Mouse (Mus musculus): Measurements from ENCODE around the gene Tpte. TPM values are rescaled to one million over a fixed set of nuclear protein-coding genes. Genes with fewer than 3 reads are reported as not detected.
A peak's percentile ranks its signal among the peaks of the same experiment; 100 is the strongest.
"Not testable (repeated sequence)": the region's sequence is repeated elsewhere in the genome, so short reads cannot be mapped to it uniquely, and the experiment has no call there.

Gene Tpte
- polyA plus RNA-seq, 1 experiment from 2014 or later: not detected

- H3K27ac ChIP-seq (replicated peaks): no peak overlapping the region
- H3K9me3 ChIP-seq (replicated peaks): no peaks in the 10 kb centered on the region
- no peaks in the 10 kb centered on the region for H3K4me1 ChIP-seq
- no peaks in the 10 kb centered on the region for H3K27me3 ChIP-seq
- WGBS: 86% methylated on average over 1 of the region's 1 CpGs
- H3K9ac ChIP-seq: no peak overlapping the region
- no peak for ATAC-seq (ENCODE audit: insufficient number of reproducible peaks, low FRiP score, low TSS enrichment, low read depth)
- H3K4me3 ChIP-seq (replicated peaks): no peak overlapping the region
- no peak overlapping the region for H3K4me2 ChIP-seq (replicated peaks)
- H3K36me3 ChIP-seq: no peaks in the 10 kb centered on the region
These were observed 18.0 kb upstream of the Tpte start for GRCm38 (mm10) chr8:22265194-22265593.

DNA sequence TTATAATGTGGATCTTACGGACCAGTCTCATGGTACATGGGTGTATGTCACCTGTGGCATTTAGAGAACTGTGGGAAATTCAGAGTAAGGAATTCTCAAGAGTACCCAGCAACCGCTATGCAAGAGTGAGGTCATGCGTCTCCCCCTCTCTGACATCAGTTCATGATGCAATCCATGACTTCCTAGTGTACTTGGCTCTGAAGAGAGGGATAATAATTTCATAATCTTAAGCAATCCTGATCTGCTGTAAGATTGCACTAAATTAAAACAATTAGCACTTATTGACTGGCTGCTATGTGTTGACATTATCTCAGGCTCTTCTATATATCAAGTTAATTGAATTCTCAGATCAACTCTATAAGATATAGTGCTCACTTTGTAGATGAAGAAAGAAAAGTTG lies 16.4 kb upstream of the Tpte start:
- WGBS: 87% methylated on average over 3 of the region's 3 CpGs
- Histone ChIP-seq H3K4me1 (no peaks in the 10 kb centered on the region), H3K4me2 (replicated peaks) (no peak overlapping the region), H3K27me3 (no peaks in the 10 kb centered on the region), H3K27ac (replicated peaks) (no peak overlapping the region), H3K36me3 (no peaks in the 10 kb centered on the region), H3K9me3 (replicated peaks) (no peaks in the 10 kb centered on the region), H3K9ac (no peak overlapping the region), H3K4me3 (replicated peaks) (no peak overlapping the region)
- no peak for ATAC-seq (ENCODE audit: insufficient number of reproducible peaks, low FRiP score, low TSS enrichment, low read depth)

DNA sequence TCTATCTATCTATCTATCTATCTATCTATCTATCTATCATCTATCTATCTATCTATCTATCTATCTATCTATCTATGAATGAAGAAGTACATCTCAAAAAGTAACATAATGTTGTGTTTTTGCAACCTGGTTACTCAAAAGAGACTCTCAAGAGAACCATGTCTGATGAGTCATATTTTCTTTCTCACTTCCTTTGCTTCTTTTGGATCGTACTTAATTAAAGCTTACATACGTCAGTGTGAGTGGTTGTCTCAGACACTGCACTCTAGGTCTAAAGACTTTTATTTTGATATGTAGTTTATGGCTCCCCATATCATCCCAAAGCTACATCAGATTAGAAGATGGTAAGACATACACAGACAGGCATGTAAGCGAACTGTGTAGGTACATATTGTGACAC lies 10.1 kb upstream of the Tpte start:
- no peak overlapping the region for H3K9ac ChIP-seq
- no peak for ATAC-seq (ENCODE audit: insufficient number of reproducible peaks, low FRiP score, low TSS enrichment, low read depth)
- no peaks in the 10 kb centered on the region for H3K9me3 ChIP-seq (replicated peaks)
- H3K27me3 ChIP-seq: no peaks in the 10 kb centered on the region
- H3K4me2 ChIP-seq (replicated peaks): no peak overlapping the region
- H3K4me3 ChIP-seq (replicated peaks): no peak overlapping the region
- 82% methylated on average over 3 of the region's 3 CpGs for WGBS
- no peak overlapping the region for H3K27ac ChIP-seq (replicated peaks)
- no peaks in the 10 kb centered on the region for H3K36me3 ChIP-seq
- H3K4me1 ChIP-seq: no peaks in the 10 kb centered on the region

GRCm38 (mm10) chr8:22274641-22275040 lies 8.6 kb upstream of the Tpte start:
- H3K9me3 ChIP-seq (replicated peaks): no peaks in the 10 kb centered on the region
- H3K4me1 ChIP-seq: no peaks in the 10 kb centered on the region
- ATAC-seq (ENCODE audit: insufficient number of reproducible peaks, low FRiP score, low TSS enrichment, low read depth): no peak
- no peak overlapping the region for H3K9ac ChIP-seq
- H3K27ac ChIP-seq (replicated peaks): no peak overlapping the region
- no peaks in the 10 kb centered on the region for H3K27me3 ChIP-seq
- WGBS: 64% methylated on average over 10 of the region's 10 CpGs
- no peak overlapping the region for H3K4me3 ChIP-seq (replicated peaks)
- no peak overlapping the region for H3K4me2 ChIP-seq (replicated peaks)
- no peaks in the 10 kb centered on the region for H3K36me3 ChIP-seq

DNA sequence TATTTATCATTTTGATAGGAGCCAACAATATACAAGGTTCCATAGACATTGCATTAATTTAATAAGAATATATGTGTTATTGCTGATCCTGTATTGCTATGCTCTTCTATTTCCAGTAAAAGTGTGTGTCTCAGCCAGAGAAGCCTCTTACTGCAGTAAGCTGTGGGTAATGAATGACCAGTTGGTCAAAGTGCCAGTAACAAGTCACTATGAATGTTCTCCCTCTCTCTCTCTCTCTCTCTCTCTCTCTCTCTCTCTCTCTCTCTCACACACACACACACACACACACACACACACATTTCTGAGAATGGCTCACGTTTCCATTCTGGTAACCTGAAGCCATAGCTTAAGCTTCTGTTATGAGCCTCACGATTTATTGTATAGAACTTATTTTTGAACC lies 19.1 kb downstream of the Tpte start:
- ATAC-seq (ENCODE audit: insufficient number of reproducible peaks, low FRiP score, low TSS enrichment, low read depth): no peak
- no peak overlapping the region for H3K9ac ChIP-seq
- H3K36me3 ChIP-seq: no peaks in the 10 kb centered on the region
- 0 out of 2 replicates have a peak, but pooled peaks cover 5% of the 10 kb centered on the region for H3K4me1 ChIP-seq
- H3K9me3 ChIP-seq (replicated peaks): no peaks in the 10 kb centered on the region
- H3K27ac ChIP-seq (replicated peaks): no peak overlapping the region
- no peak overlapping the region for H3K4me3 ChIP-seq (replicated peaks)
- H3K27me3 ChIP-seq: no peaks in the 10 kb centered on the region
- 26% methylated on average over 2 of the region's 2 CpGs for WGBS
- no peak overlapping the region for H3K4me2 ChIP-seq (replicated peaks)

- H3K9ac ChIP-seq: no peak overlapping the region
- WGBS: 15% methylated on average over 7 of the region's 7 CpGs
- H3K27me3 ChIP-seq: no peaks in the 10 kb centered on the region
- no peak overlapping the region for H3K27ac ChIP-seq (replicated peaks)
- H3K9me3 ChIP-seq (replicated peaks): no peaks in the 10 kb centered on the region
- peak overlapping the region; percentile 31 for H3K4me2 ChIP-seq (replicated peaks)
- no peaks in the 10 kb centered on the region for H3K36me3 ChIP-seq
- H3K4me3 ChIP-seq (replicated peaks): 0 out of 2 replicates have a peak overlapping the region, but pooled peaks have one; percentile 6
- H3K4me1 ChIP-seq: 0 out of 2 replicates have a peak, but pooled peaks cover 5% of the 10 kb centered on the region
- ATAC-seq (ENCODE audit: insufficient number of reproducible peaks, low FRiP score, low TSS enrichment, low read depth): no peak
These were observed 19.7 kb downstream of the Tpte start for GRCm38 (mm10) chr8:22302896-22303306.

- H3K4me1 ChIP-seq; H3K4me3 ChIP-seq (replicated peaks); H3K9me3 ChIP-seq (replicated peaks); H3K27me3 ChIP-seq; H3K4me2 ChIP-seq (replicated peaks); H3K27ac ChIP-seq (replicated peaks); H3K9ac ChIP-seq; ATAC-seq (ENCODE audit: insufficient number of reproducible peaks, low FRiP score, low TSS enrichment, low read depth); H3K36me3 ChIP-seq: not testable (repeated sequence)
- WGBS: 80% methylated on average over 9 of the region's 9 CpGs
These were observed 20.8 kb downstream of the Tpte start for GRCm38 (mm10) chr8:22304045-22304444.

DNA sequence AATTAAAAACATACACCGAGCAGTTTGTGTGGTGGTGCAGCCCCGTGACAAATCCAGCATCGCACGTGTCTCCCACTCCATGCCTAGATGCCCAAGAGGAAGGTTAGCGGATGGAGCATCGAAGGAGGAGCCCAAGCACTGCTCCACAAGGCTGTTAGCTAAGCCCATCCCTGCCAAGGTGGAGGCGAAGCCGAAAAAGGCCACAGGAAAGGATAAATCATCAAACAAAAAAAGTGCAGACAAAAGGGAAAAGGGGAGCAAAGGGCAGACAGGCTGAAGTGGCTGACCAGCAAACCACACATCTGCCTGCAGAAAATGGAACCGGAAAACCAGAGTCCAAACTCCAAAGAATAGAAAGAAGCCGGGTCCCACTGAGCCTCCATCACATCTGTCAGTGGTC lies 23.8 kb downstream of the Tpte start:
- 0 out of 2 replicates have a peak, but pooled peaks cover 5% of the 10 kb centered on the region for H3K4me1 ChIP-seq
- ATAC-seq (ENCODE audit: insufficient number of reproducible peaks, low FRiP score, low TSS enrichment, low read depth): no peak
- H3K9me3 ChIP-seq (replicated peaks): no peaks in the 10 kb centered on the region
- no peaks in the 10 kb centered on the region for H3K36me3 ChIP-seq
- no peak overlapping the region for H3K27ac ChIP-seq (replicated peaks)
- 75% methylated on average over 10 of the region's 10 CpGs for WGBS
- H3K9ac ChIP-seq: no peak overlapping the region
- no peaks in the 10 kb centered on the region for H3K27me3 ChIP-seq
- no peak overlapping the region for H3K4me3 ChIP-seq (replicated peaks)
- H3K4me2 ChIP-seq (replicated peaks): no peak overlapping the region

- Histone ChIP-seq H3K36me3 (no peaks in the 10 kb centered on the region), H3K4me2 (replicated peaks) (no peak overlapping the region), H3K4me1 (no peaks in the 10 kb centered on the region), H3K4me3 (replicated peaks) (no peak overlapping the region), H3K9me3 (replicated peaks) (no peaks in the 10 kb centered on the region), H3K27me3 (no peaks in the 10 kb centered on the region), H3K9ac (no peak overlapping the region), H3K27ac (replicated peaks) (no peak overlapping the region)
- no peak for ATAC-seq (ENCODE audit: insufficient number of reproducible peaks, low FRiP score, low TSS enrichment, low read depth)
- WGBS: 71% methylated on average over 9 of the region's 9 CpGs
These were observed 28.2 kb downstream of the Tpte start for GRCm38 (mm10) chr8:22311446-22311845.

- Histone ChIP-seq H3K4me1 (no peaks in the 10 kb centered on the region), H3K4me3 (replicated peaks) (no peak overlapping the region), H3K27me3 (no peaks in the 10 kb centered on the region), H3K27ac (replicated peaks) (no peak overlapping the region), H3K36me3 (no peaks in the 10 kb centered on the region), H3K9me3 (replicated peaks) (no peaks in the 10 kb centered on the region), H3K9ac (no peak overlapping the region), H3K4me2 (replicated peaks) (no peak overlapping the region)
- ATAC-seq (ENCODE audit: insufficient number of reproducible peaks, low FRiP score, low TSS enrichment, low read depth): no peak
- WGBS: 84% methylated on average over 13 of the region's 13 CpGs
These were observed 52.2 kb downstream of the Tpte start for GRCm38 (mm10) chr8:22335426-22335825.

GRCm38 (mm10) chr8:22359359-22359758 lies 76.1 kb downstream of the Tpte start:
- WGBS: 74% methylated on average over 6 of the region's 6 CpGs

DNA sequence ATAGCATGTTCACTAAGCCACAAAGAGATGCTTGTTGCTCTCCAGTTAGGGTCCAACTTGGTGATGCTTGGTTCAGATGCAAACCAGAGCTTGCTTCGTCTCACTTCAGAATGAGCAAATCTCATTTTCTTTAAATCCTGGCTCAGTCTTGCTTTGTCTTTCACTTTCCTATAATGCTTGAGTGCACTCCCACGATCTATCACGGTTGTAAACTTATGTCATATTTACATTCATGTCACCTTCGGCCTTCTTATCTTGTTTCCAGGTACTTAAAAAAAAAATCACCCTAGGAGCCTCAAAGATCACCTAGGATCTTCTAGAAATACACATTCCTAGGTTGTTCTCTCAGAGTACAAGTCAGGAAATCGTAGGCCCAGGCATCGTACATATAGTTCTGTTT lies 76.6 kb downstream of the Tpte start:
- WGBS: 82% methylated on average over 6 of the region's 6 CpGs
- Histone ChIP-seq H3K4me1 (no peaks in the 10 kb centered on the region), H3K27ac (replicated peaks) (no peak overlapping the region), H3K4me2 (replicated peaks) (no peak overlapping the region), H3K9me3 (replicated peaks) (no peaks in the 10 kb centered on the region), H3K27me3 (no peaks in the 10 kb centered on the region), H3K36me3 (no peaks in the 10 kb centered on the region), H3K9ac (no peak overlapping the region), H3K4me3 (replicated peaks) (no peak overlapping the region)
- no peak for ATAC-seq (ENCODE audit: insufficient number of reproducible peaks, low FRiP score, low TSS enrichment, low read depth)

More at GRCm38 (mm10) chr8:22359359-22359758, 76.1 kb downstream of the Tpte start:
- H3K4me1 ChIP-seq: no peaks in the 10 kb centered on the region
- no peaks in the 10 kb centered on the region for H3K27me3 ChIP-seq
- H3K36me3 ChIP-seq: no peaks in the 10 kb centered on the region
- no peak overlapping the region for H3K4me2 ChIP-seq (replicated peaks)
- H3K4me3 ChIP-seq (replicated peaks): no peak overlapping the region
- H3K27ac ChIP-seq (replicated peaks): no peak overlapping the region
- H3K9me3 ChIP-seq (replicated peaks): no peaks in the 10 kb centered on the region
- no peak for ATAC-seq (ENCODE audit: insufficient number of reproducible peaks, low FRiP score, low TSS enrichment, low read depth)
- no peak overlapping the region for H3K9ac ChIP-seq
